ENCODE assay signal across 8 mouse cellular contexts in genomic region chr9:43737871-43738292, GRCm38 (mm10). TPM values are rescaled to one million over a fixed set of nuclear protein-coding genes. Genes with fewer than 3 reads are reported as not detected.
DNase-seq lines count a peak whose midpoint lies in the region; ATAC-seq and TF ChIP-seq lines count a peak whose summit lies in the region.

No protein-coding gene starts in this region.

- no peaks in the 10 kb centered on the region for H3K36me3 ChIP-seq in kidney, embryonic 15.5 days
- no peaks in the 10 kb centered on the region for H3K36me3 ChIP-seq in hindbrain, embryonic 13.5 days
- no peaks in the 10 kb centered on the region for H3K36me3 ChIP-seq in stomach, embryonic 15.5 days

- H3K27me3 ChIP-seq in kidney, embryonic 15.5 days, result peaks cover 34% of the 10 kb centered on the region
- H3K27me3 ChIP-seq in hindbrain, embryonic 13.5 days, result peaks cover 17% of the 10 kb centered on the region; the same call in 1 of the 2 replicates
- no peaks in the 10 kb centered on the region for H3K27me3 ChIP-seq in stomach, embryonic 15.5 days (replicated peaks)

- H3K9ac ChIP-seq in kidney, embryonic 15.5 days, result no peak overlapping the region
- H3K9ac ChIP-seq in hindbrain, embryonic 13.5 days, result no peak overlapping the region
- no peak overlapping the region for H3K9ac ChIP-seq in stomach, embryonic 15.5 days

- H3K4me2 ChIP-seq in kidney, embryonic 15.5 days, result peak overlapping the region; percentile 42
- peak overlapping the region; percentile 42 for H3K4me2 ChIP-seq in hindbrain, embryonic 13.5 days
- peak overlapping the region; percentile 37 for H3K4me2 ChIP-seq in stomach, embryonic 15.5 days

- ATAC-seq in kidney, embryonic 15.5 days (replicated peaks; ENCODE audit: low FRiP score), result 0 out of 2 replicates have a peak, but pooled peaks have one; percentile 35
- ATAC-seq in hindbrain, embryonic 13.5 days (ENCODE audit: low FRiP score), result no peak
- peak; percentile 59; the same call in 1 of the 2 replicates for ATAC-seq in stomach, embryonic 15.5 days (ENCODE audit: insufficient read depth, low FRiP score, low read depth)

- 2% methylated on average over 12 of the region's 12 CpGs for WGBS in kidney, embryonic 15.5 days
- WGBS in hindbrain, embryonic 13.5 days, result under 1% methylated on average over 12 of the region's 12 CpGs
- WGBS in lung, adult 2 months, result 9% methylated on average over 12 of the region's 12 CpGs
- WGBS in stomach, embryonic 15.5 days, result 1% methylated on average over 12 of the region's 12 CpGs

- peak overlapping the region; percentile 19; the same call in 1 of the 2 replicates for H3K27ac ChIP-seq in kidney, embryonic 15.5 days
- 0 out of 2 replicates have a peak overlapping the region, but pooled peaks have one; percentile 3 for H3K27ac ChIP-seq in hindbrain, embryonic 13.5 days
- 0 out of 2 replicates have a peak overlapping the region, but pooled peaks have one; percentile 28 for H3K27ac ChIP-seq in stomach, embryonic 15.5 days

- peaks cover 36% of the 10 kb centered on the region for H3K4me1 ChIP-seq in kidney, embryonic 15.5 days
- peaks cover 42% of the 10 kb centered on the region for H3K4me1 ChIP-seq in hindbrain, embryonic 13.5 days (replicated peaks)
- H3K4me1 ChIP-seq in lung, adult 2 months (ENCODE audit: control insufficient read depth, insufficient read depth, low read length), result peaks cover 4% of the 10 kb centered on the region
- H3K4me1 ChIP-seq in stomach, embryonic 15.5 days, result peaks cover 14% of the 10 kb centered on the region

- no peak for TF ChIP-seq CTCF in lung, adult 2 months (IDR thresholded peaks at IDR 0.05; ENCODE audit: insufficient read depth, low read length)

- DNase-seq in kidney, adult 18-20 months, result no peak
- DNase-seq in lung, adult 2 months, result peak; percentile 59
- DNase-seq in spleen, postnatal 14 days (ENCODE audit: low spot score in 2 of 2), result no peak
- no peak for DNase-seq in layer of hippocampus, adult 9-11 months
- no peak for DNase-seq in left cerebral cortex, adult 18-20 months (ENCODE audit: low spot score in 2 of 2)

- no peaks in the 10 kb centered on the region for H3K9me3 ChIP-seq in kidney, embryonic 15.5 days (replicated peaks)
- no peaks in the 10 kb centered on the region for H3K9me3 ChIP-seq in hindbrain, embryonic 13.5 days
- no peaks in the 10 kb centered on the region for H3K9me3 ChIP-seq in stomach, embryonic 15.5 days

- H3K4me3 ChIP-seq in kidney, embryonic 15.5 days (replicated peaks), result peak overlapping the region; percentile 0; the same call in 1 of the 2 replicates
- no peak overlapping the region for H3K4me3 ChIP-seq in hindbrain, embryonic 13.5 days
- H3K4me3 ChIP-seq in lung, adult 2 months (replicated peaks; ENCODE audit: extremely low read depth, low read depth, low read length), result no peak overlapping the region
- H3K4me3 ChIP-seq in stomach, embryonic 15.5 days (replicated peaks), result peak overlapping the region; percentile 12; the same call in 1 of the 2 replicates

- TF ChIP-seq POLR2A in lung, adult 2 months (IDR thresholded peaks at IDR 0.05; ENCODE audit: borderline replicate concordance, extremely low read depth, low read depth, low read length), result no peak

RNA-seq across cellular contexts. Expression of gene Nectin1, which starts 5.9 kb away (rescaled TPM):
- polyA plus RNA-seq in kidney, embryonic 15.5 days (2015; fragmentation: Nextera tagmentation; extraction: Ambion mirVana), result 4.1 and 4.9 TPM in 2 replicates
- 13.6 and 13.8 TPM in 2 replicates for polyA plus RNA-seq in hindbrain, embryonic 13.5 days (2015; fragmentation: Nextera tagmentation; extraction: Ambion mirVana)
- polyA plus RNA-seq in lung, adult 2 months (2012; rRNA removed), result 26.4 and 28.2 TPM in 2 replicates
- polyA plus RNA-seq in stomach, embryonic 15.5 days (2015; fragmentation: Nextera tagmentation; extraction: Ambion mirVana), result 7.0 and 9.3 TPM in 2 replicates
- 10 to 100 TPM; 91.6 to 92.4 TPM for total RNA-seq in left cerebral cortex, adult 18-20 months (2021)

Comparison
In these comparisons a context has a peak if more than half of its experiments do, and no peak if none do; other contexts are left out.
1. H3K4me3 ChIP-seq: peak in kidney, embryonic 15.5 days (single experiment) and stomach, embryonic 15.5 days (single experiment); none in hindbrain, embryonic 13.5 days (single experiment) and lung, adult 2 months (single experiment).
2. Peak in every context shown above with its lines, with median percentiles within 50 percentile points of each other: H3K27ac ChIP-seq and H3K4me2 ChIP-seq.